Comparison of ENCODE assay signal across 8 mouse cellular contexts in genomic region chr13:101768630-101768991, GRCm38 (mm10). TPM values are rescaled to one million over a fixed set of nuclear protein-coding genes. Genes with fewer than 3 reads are reported as not detected.
A peak's percentile ranks its signal among the peaks of the same experiment; 100 is the strongest.
DNase-seq lines count a peak whose midpoint lies in the region; ATAC-seq lines count a peak whose summit lies in the region.

No protein-coding gene starts in this region.

- peaks cover 5% of the 10 kb centered on the region for H3K4me1 ChIP-seq in hindbrain, embryonic 11.5 days (replicated peaks; ENCODE audit: control insufficient read depth, insufficient read depth, low read length)
- H3K4me1 ChIP-seq in lung, embryonic 16.5 days (replicated peaks; ENCODE audit: control insufficient read depth, insufficient read depth, low read length), result peaks cover 30% of the 10 kb centered on the region

- DNase-seq in Muller cell, postnatal 12 days (ENCODE audit: inconsistent ontology term), result peak; percentile 93
- peak; percentile 81 for DNase-seq in cerebellum, adult 9-10 months
- peak; percentile 67 to 68 for DNase-seq in frontal cortex, postnatal 10 days (ENCODE audit: low spot score in 2 of 2)
- DNase-seq in hindbrain, embryonic 11.5 days (ENCODE audit: low spot score), result no peak
- peak; percentile 63 to 74 for DNase-seq in layer of hippocampus, postnatal 10 days (ENCODE audit: low spot score in 2 of 2)
- peak; percentile 63 to 67 for DNase-seq in right cerebral cortex, adult 2 months (ENCODE audit: low spot score in 2 of 2)
- peak; percentile 66 to 81 for DNase-seq in urinary bladder, postnatal 36 days (ENCODE audit: low spot score in 2 of 2)

- peak overlapping the region; percentile 67 for H3K9ac ChIP-seq in hindbrain, embryonic 11.5 days (ENCODE audit: low read depth, low read length)
- peak overlapping the region; percentile 80 for H3K9ac ChIP-seq in lung, embryonic 16.5 days (ENCODE audit: low read length)

- H3K9me3 ChIP-seq in hindbrain, embryonic 11.5 days (ENCODE audit: control insufficient read depth, low read length), result no peaks in the 10 kb centered on the region
- no peaks in the 10 kb centered on the region for H3K9me3 ChIP-seq in lung, embryonic 16.5 days (ENCODE audit: control insufficient read depth, low read length)

- no peaks in the 10 kb centered on the region for H3K36me3 ChIP-seq in hindbrain, embryonic 11.5 days (ENCODE audit: control insufficient read depth, insufficient read depth, low read length)
- H3K36me3 ChIP-seq in lung, embryonic 16.5 days (ENCODE audit: control insufficient read depth, insufficient read depth, low read length), result no peaks in the 10 kb centered on the region

- H3K4me3 ChIP-seq in hindbrain, embryonic 11.5 days (ENCODE audit: low read depth, low read length), result peak overlapping the region; percentile 87
- H3K4me3 ChIP-seq in lung, embryonic 16.5 days (ENCODE audit: low read length), result peak overlapping the region; percentile 96

- no peaks in the 10 kb centered on the region for H3K27me3 ChIP-seq in hindbrain, embryonic 11.5 days (ENCODE audit: control insufficient read depth, insufficient read depth, low read length)
- no peaks in the 10 kb centered on the region for H3K27me3 ChIP-seq in lung, embryonic 16.5 days (ENCODE audit: control insufficient read depth, insufficient read depth, low read depth, low read length)

- H3K27ac ChIP-seq in hindbrain, embryonic 11.5 days (ENCODE audit: low read depth, low read length), result peak overlapping the region; percentile 94
- peak overlapping the region; percentile 98 for H3K27ac ChIP-seq in lung, embryonic 16.5 days (ENCODE audit: low read length)

- under 1% methylated on average over 17 of the region's 17 CpGs for WGBS in hindbrain, embryonic 11.5 days
- WGBS in lung, embryonic 16.5 days, result under 1% methylated on average over 17 of the region's 17 CpGs

- H3K4me2 ChIP-seq in hindbrain, embryonic 11.5 days (replicated peaks; ENCODE audit: low read depth, low read length), result peak overlapping the region; percentile 76
- peak overlapping the region; percentile 84 for H3K4me2 ChIP-seq in lung, embryonic 16.5 days (ENCODE audit: low read depth, low read length)

- ATAC-seq in hindbrain, embryonic 11.5 days (ENCODE audit: low FRiP score), result peak; percentile 15
- ATAC-seq in lung, embryonic 16.5 days (ENCODE audit: low read depth), result peak; percentile 37

RNA-seq across cellular contexts. Expression of gene Pik3r1, which starts 0.6 kb away (rescaled TPM):
- polyA plus RNA-seq in hindbrain, embryonic 11.5 days (2014; fragmentation: Nextera tagmentation; extraction: Ambion mirVana), result 19.0 and 29.8 TPM in 2 replicates
- 100 to 1,000 TPM; 109 to 112 TPM for total RNA-seq in layer of hippocampus, postnatal 10 days (2021)
- polyA plus RNA-seq in lung, embryonic 16.5 days (2015; fragmentation: Nextera tagmentation; extraction: Ambion mirVana), result 28.5 and 31.1 TPM in 2 replicates
